8 mouse cellular contexts compared by ENCODE assay signal in genomic region chr13:83738528-83738981, GRCm38 (mm10).
DNase-seq lines count a peak whose midpoint lies in the region; ATAC-seq and TF ChIP-seq lines count a peak whose summit lies in the region.

No protein-coding gene starts in this region.

- H3K4me1 ChIP-seq in heart, embryonic 12.5 days (replicated peaks): peaks cover 15% of the 10 kb centered on the region
- H3K4me1 ChIP-seq in bone marrow macrophage, adult 2 months (ENCODE audit: control insufficient read depth, insufficient read depth, low read length): no peaks in the 10 kb centered on the region
- no peaks in the 10 kb centered on the region for H3K4me1 ChIP-seq in forebrain, embryonic 11.5 days (replicated peaks; ENCODE audit: control insufficient read depth, insufficient read depth, low read length)
- H3K4me1 ChIP-seq in liver, embryonic 14.5 days (replicated peaks; ENCODE audit: control insufficient read depth in 2 of 2, insufficient read depth in 2 of 2, low read length in 1 of 2): 0 out of 4 replicates have a peak, but pooled peaks cover 0 to 2% of the 10 kb centered on the region in 2 experiments

- 6% methylated on average over 12 of the region's 12 CpGs for WGBS in heart, embryonic 12.5 days
- WGBS in forebrain, embryonic 11.5 days: 2% methylated on average over 12 of the region's 12 CpGs
- WGBS in liver, embryonic 14.5 days (ENCODE audit: insufficient replicate concordance): 3% methylated on average over 12 of the region's 12 CpGs

- DNase-seq in heart, postnatal 4 days: no peak
- DNase-seq in forebrain, embryonic 11.5 days (ENCODE audit: low spot score): peak; percentile 66
- no peak for DNase-seq in liver, embryonic 14.5 days (ENCODE audit: low read depth in 3 of 3, low spot score in 3 of 3)
- peak; percentile 46 for DNase-seq in splenic B cell, adult 2 months (ENCODE audit: low read depth, low spot score)
- no peak for DNase-seq in spleen, postnatal 10 days (ENCODE audit: low spot score in 2 of 2)

- ATAC-seq in heart, embryonic 12.5 days (ENCODE audit: insufficient number of reproducible peaks, low FRiP score): no peak
- no peak for ATAC-seq in forebrain, embryonic 11.5 days (replicated peaks; ENCODE audit: low FRiP score)
- no peak for ATAC-seq in liver, embryonic 14.5 days (ENCODE audit: insufficient read depth)
- no peak for ATAC-seq in monocyte, adult 5-6 weeks (replicated peaks; ENCODE audit: insufficient number of reproducible peaks, low FRiP score, low TSS enrichment, poor library complexity, severe bottlenecking)

- no peaks in the 10 kb centered on the region for H3K36me3 ChIP-seq in heart, embryonic 12.5 days
- peaks cover 6% of the 10 kb centered on the region; the same call in 1 of the 2 replicates for H3K36me3 ChIP-seq in forebrain, embryonic 11.5 days (ENCODE audit: control insufficient read depth, insufficient read depth, low read length)
- no peaks in the 10 kb centered on the region for H3K36me3 ChIP-seq in liver, embryonic 14.5 days (replicated peaks; ENCODE audit: control insufficient read depth, insufficient read depth, low read depth)
- no peaks in the 10 kb centered on the region for H3K36me3 ChIP-seq in splenic B cell, adult 2 months (ENCODE audit: control insufficient read depth, insufficient read depth, low read length, poor library complexity, severe bottlenecking)

- no peak overlapping the region for H3K9ac ChIP-seq in heart, embryonic 12.5 days
- H3K9ac ChIP-seq in forebrain, embryonic 11.5 days (ENCODE audit: low read length): peak overlapping the region; percentile 87
- no peak overlapping the region for H3K9ac ChIP-seq in liver, embryonic 14.5 days (replicated peaks)

- H3K9me3 ChIP-seq in heart, embryonic 12.5 days (replicated peaks): no peaks in the 10 kb centered on the region
- no peaks in the 10 kb centered on the region for H3K9me3 ChIP-seq in forebrain, embryonic 11.5 days (ENCODE audit: control insufficient read depth, low read length)
- H3K9me3 ChIP-seq in liver, embryonic 14.5 days (ENCODE audit: control insufficient read depth, low read length): no peaks in the 10 kb centered on the region

- peak overlapping the region; percentile 52 for H3K4me2 ChIP-seq in heart, embryonic 12.5 days
- peak overlapping the region; percentile 77 for H3K4me2 ChIP-seq in forebrain, embryonic 11.5 days (ENCODE audit: low read depth, low read length, severe bottlenecking)
- H3K4me2 ChIP-seq in liver, embryonic 14.5 days (ENCODE audit: low read depth): peak overlapping the region; percentile 27

- peaks cover 51% of the 10 kb centered on the region for H3K27me3 ChIP-seq in heart, embryonic 12.5 days (replicated peaks)
- H3K27me3 ChIP-seq in forebrain, embryonic 11.5 days (ENCODE audit: control insufficient read depth, insufficient read depth, low read length): no peaks in the 10 kb centered on the region
- peaks cover 53% of the 10 kb centered on the region for H3K27me3 ChIP-seq in liver, embryonic 14.5 days (ENCODE audit: control insufficient read depth, insufficient read depth, low read length)
- peaks cover 3% of the 10 kb centered on the region for H3K27me3 ChIP-seq in splenic B cell, adult 2 months (ENCODE audit: control insufficient read depth, insufficient read depth, low read length, poor library complexity, severe bottlenecking)

- TF ChIP-seq CTCF in bone marrow macrophage, adult 2 months (IDR thresholded peaks at IDR 0.05; ENCODE audit: low read depth, low read length): no peak
- no peak for TF ChIP-seq CTCF in liver, embryonic 14.5 days (IDR thresholded peaks at IDR 0.05; ENCODE audit: low read depth)

- TF ChIP-seq EP300 in liver, embryonic 14.5 days (IDR thresholded peaks at IDR 0.05; ENCODE audit: low read depth): no peak

- H3K27ac ChIP-seq in heart, embryonic 12.5 days (ENCODE audit: poor library complexity, severe bottlenecking): no peak overlapping the region
- H3K27ac ChIP-seq in bone marrow macrophage, adult 2 months (ENCODE audit: insufficient read depth, low read depth, low read length): no peak overlapping the region
- H3K27ac ChIP-seq in forebrain, embryonic 11.5 days (ENCODE audit: low read depth, low read length): peak overlapping the region; percentile 99
- no peak overlapping the region for H3K27ac ChIP-seq in liver, embryonic 14.5 days

- H3K4me3 ChIP-seq in heart, embryonic 12.5 days: peak overlapping the region; percentile 29
- peak overlapping the region; percentile 55 for H3K4me3 ChIP-seq in bone marrow macrophage, adult 2 months (ENCODE audit: insufficient read depth, low read length)
- peak overlapping the region; percentile 54 for H3K4me3 ChIP-seq in forebrain, embryonic 11.5 days (ENCODE audit: low read depth, low read length)
- H3K4me3 ChIP-seq in liver, embryonic 14.5 days (ENCODE audit: insufficient read depth in 1 of 2, low read depth in 2 of 2, low read length in 2 of 2): 0 out of 4 replicates have a peak overlapping the region, but pooled peaks of 1 of the 2 experiments have one; percentile 17

- no peak for TF ChIP-seq POLR2A in bone marrow macrophage, adult 2 months (IDR thresholded peaks at IDR 0.05; ENCODE audit: borderline replicate concordance, low read depth, low read length)

Comparison
In these comparisons a context has a peak if more than half of its experiments do, and no peak if none do; other contexts are left out.
1. H3K4me2 ChIP-seq: peak in every context shown above with its lines; median percentile 77 in forebrain, embryonic 11.5 days; 52 in heart, embryonic 12.5 days; 27 in liver, embryonic 14.5 days.
2. DNase-seq: peak in forebrain, embryonic 11.5 days (single experiment) and splenic B cell, adult 2 months (single experiment); none in heart, postnatal 4 days (single experiment), liver, embryonic 14.5 days (0 of 3) and spleen, postnatal 10 days (0 of 2).